Mouse (Mus musculus): ENCODE data around the gene Dhrs1.

GRCm38 (mm10) chr14:55745180-55745860 lies at the start of gene Dhrs1, which contains the start of gene Nop9:
- TF ChIP-seq CTCF (IDR thresholded peaks at IDR 0.05; ENCODE audit: borderline replicate concordance, extremely low read depth, insufficient read depth, insufficient read length) (no peak), POLR2A (IDR thresholded peaks at IDR 0.05; ENCODE audit: borderline replicate concordance, extremely low read depth, insufficient read depth, insufficient read length, poor library complexity, severe bottlenecking) (0 out of 2 replicates have a peak, but pooled peaks have one; percentile 49)
